12 mouse cellular contexts compared by ENCODE assay signal in genomic region chr1:160280603-160281002, GRCm38 (mm10).
DNase-seq lines count a peak whose midpoint lies in the region; ATAC-seq lines count a peak whose summit lies in the region.
"Had no signal": no experiment of that assay in that cellular context is flagged by ENCODE, and none has a peak within 500 bp of the region (broad histone marks: within the 10 kb centered on the region; RNA-seq: fewer than 3 reads in every experiment).

No protein-coding gene starts in this region.

- no peak overlapping the region for H3K4me3 ChIP-seq in intestine, embryonic 16.5 days (ENCODE audit: low read length)
- H3K4me3 ChIP-seq: neural tube, embryonic 12.5 days had no signal

- no peak overlapping the region for H3K9ac ChIP-seq in intestine, embryonic 16.5 days (ENCODE audit: low read depth, low read length)
- H3K9ac ChIP-seq: neural tube, embryonic 12.5 days had no signal

- no peaks in the 10 kb centered on the region for H3K27me3 ChIP-seq in intestine, embryonic 16.5 days (replicated peaks; ENCODE audit: control insufficient read depth, insufficient read depth, low read length)
- H3K27me3 ChIP-seq: neural tube, embryonic 12.5 days had no signal

- no peak overlapping the region for H3K4me2 ChIP-seq in intestine, embryonic 16.5 days (ENCODE audit: low read depth, low read length)
- H3K4me2 ChIP-seq: neural tube, embryonic 12.5 days had no signal

- peak; percentile 74 for ATAC-seq in intestine, embryonic 16.5 days
- peak; percentile 99 for ATAC-seq in megakaryocyte progenitor cell, adult 5-6 weeks (replicated peaks; ENCODE audit: poor library complexity)
- ATAC-seq: hindbrain, embryonic 16.5 days had no signal

- no peaks in the 10 kb centered on the region for H3K9me3 ChIP-seq in intestine, embryonic 16.5 days (ENCODE audit: control insufficient read depth, low read length)
- H3K9me3 ChIP-seq: neural tube, embryonic 12.5 days had no signal

- 59% methylated on average over 4 of the region's 4 CpGs for WGBS in intestine, embryonic 16.5 days

- H3K4me1 ChIP-seq in intestine, embryonic 16.5 days (ENCODE audit: control insufficient read depth, insufficient read depth, low read length): 0 out of 2 replicates have a peak, but pooled peaks cover 2% of the 10 kb centered on the region
- H3K4me1 ChIP-seq: neural tube, embryonic 12.5 days had no signal

- H3K27ac ChIP-seq in intestine, embryonic 16.5 days (ENCODE audit: low read length): no peak overlapping the region
- H3K27ac ChIP-seq: neural tube, embryonic 12.5 days had no signal

- no peaks in the 10 kb centered on the region for H3K36me3 ChIP-seq in intestine, embryonic 16.5 days (ENCODE audit: control insufficient read depth, insufficient read depth, low read length)
- H3K36me3 ChIP-seq: neural tube, embryonic 12.5 days had no signal

- peak; percentile 2 to 13 for DNase-seq in adrenal gland, postnatal 36 days
- no peak for DNase-seq in adrenal gland, adult 18-20 months (ENCODE audit: low spot score in 2 of 2)
- DNase-seq in MEL-GATA-1-ER (ENCODE audit: extremely low read depth, low read depth) (peak; percentile 67), adipocyte (ENCODE audit: low spot score) (no peak)
- no peak for DNase-seq in cerebellum, postnatal 10 days
- no peak for DNase-seq in cerebellum, adult 9-11 months
- DNase-seq: kidney, postnatal 4 days; spleen, adult 18-20 months had no signal

Comparison
In these comparisons a context has a peak if more than half of its experiments do, and no peak if none do; other contexts are left out.
1. DNase-seq: peak in adrenal gland, postnatal 36 days (2 of 2) and MEL-GATA-1-ER (single experiment); none in adrenal gland, adult 18-20 months (0 of 2), cerebellum, postnatal 10 days (0 of 2), cerebellum, adult 9-11 months (single experiment) and adipocyte (single experiment).